Mouse (Mus musculus) erythroblast, embryonic 14.5 days (primary cell): Measurements from ENCODE around the gene Nkx1-2. TPM values are rescaled to one million over a fixed set of nuclear protein-coding genes. Genes with fewer than 3 reads are reported as not detected.

Experiments used
- H3K27me3 ChIP-seq: 2 replicates; pipeline ENCODE4 v1.6.1; 2012; ENCODE audit warnings: inconsistent platforms; ENCODE audit not compliant: control insufficient read depth
- H3K36me3 ChIP-seq: 2 replicates; pipeline ENCODE4 v1.6.1; 2012; ENCODE audit warnings: mild to moderate bottlenecking, inconsistent platforms; ENCODE audit not compliant: control insufficient read depth
- H3K4me1 ChIP-seq: 2 replicates; pipeline ENCODE4 v1.6.1; 2012; ENCODE audit warnings: inconsistent platforms; ENCODE audit not compliant: control insufficient read depth
- H3K4me3 ChIP-seq: replicated peaks from 2 replicates; pipeline ENCODE3; 2012; ENCODE audit warnings: moderate library complexity, mild to moderate bottlenecking, inconsistent platforms
- H3K9me3 ChIP-seq: 2 replicates; pipeline ENCODE4 v1.6.1; 2012; ENCODE audit warnings: low read length, inconsistent platforms, mixed read lengths; ENCODE audit not compliant: control insufficient read depth
- GATA1 ChIP-seq: IDR thresholded peaks from 2 replicates; pipeline ENCODE4 v1.6.1; 2012; ENCODE audit warnings: low read length, inconsistent platforms, mixed read lengths
- TAL1 ChIP-seq: IDR thresholded peaks from 3 replicates; pipeline ENCODE4 v1.6.1; 2012; ENCODE audit warnings: low read length, inconsistent platforms, mixed read lengths
- polyA plus RNA-seq: library from polyadenylated mRNA; stranded (reverse); fragments of >175 nt; gene quantifications from 2 replicates; pipeline ENCODE4 v1.2.3, GENCODE M21; 2012

The Nkx1-2 gene
- polyA plus RNA-seq, result not detected in 2 replicates

DNA sequence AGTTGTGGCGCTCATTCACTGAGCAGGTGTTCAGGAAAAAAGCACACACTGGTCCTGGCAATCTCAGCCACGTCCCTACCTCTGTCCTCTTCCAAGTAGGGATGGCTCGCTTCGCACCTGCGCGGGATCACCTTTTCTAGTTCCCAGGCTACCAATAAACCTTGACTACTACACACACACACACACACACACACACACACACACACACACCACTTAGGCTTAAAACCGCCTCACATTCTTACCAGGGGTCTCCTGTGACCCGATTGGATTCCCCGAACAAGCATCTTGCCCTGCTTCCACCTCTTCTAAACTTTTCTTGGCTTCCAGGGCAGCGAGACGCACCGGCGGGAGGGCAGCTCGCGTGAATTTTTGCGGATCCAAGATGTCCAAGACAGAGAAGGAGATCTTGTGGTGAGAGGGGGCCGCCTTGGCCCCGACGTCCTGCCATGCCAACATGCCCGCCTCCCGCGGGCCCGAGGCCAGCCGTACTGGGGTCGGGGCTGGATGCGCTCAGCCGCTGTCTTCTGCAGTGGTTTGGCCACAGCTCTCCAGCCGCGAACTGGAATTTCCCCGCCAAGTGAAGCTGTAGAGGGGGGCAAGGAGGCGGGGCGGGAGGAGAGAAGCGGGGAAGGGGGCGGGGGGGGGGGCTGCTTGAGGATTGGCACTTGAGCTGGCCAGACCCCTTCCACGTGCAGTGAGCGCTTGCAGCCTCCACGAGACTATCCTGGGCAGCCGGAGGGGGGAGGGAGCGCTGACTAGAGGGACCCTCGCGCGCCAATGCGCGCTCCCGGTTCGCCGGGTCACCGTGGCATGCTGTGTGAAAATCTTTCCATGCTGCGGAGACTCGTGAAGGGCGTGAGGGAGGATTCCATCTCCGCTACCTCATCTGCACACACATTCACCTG lies at the start of gene Nkx1-2:
TSS of gene Nkx1-2 (minus strand) at position 567 of the 905 bp plus-strand sequence.
- TF ChIP-seq TAL1, result no peak
- no peak for TF ChIP-seq GATA1
- Histone ChIP-seq H3K36me3 (no peaks in the 10 kb centered on the region), H3K4me1 (peaks cover 41% of the 10 kb centered on the region), H3K27me3 (peaks cover 90% of the 10 kb centered on the region), H3K9me3 (peaks cover 3% of the 10 kb centered on the region; the same call in 1 of the 2 replicates), H3K4me3 (no peak within 1 kb of the TSS)

- Histone ChIP-seq H3K27me3 (no peaks in the 10 kb centered on the region), H3K36me3 (no peaks in the 10 kb centered on the region), H3K4me3 (no peak overlapping the region), H3K9me3 (no peaks in the 10 kb centered on the region), H3K4me1 (no peaks in the 10 kb centered on the region)
- no peak for TF ChIP-seq GATA1
- no peak for TF ChIP-seq TAL1
These were observed 47.1 kb upstream of the Nkx1-2 start for GRCm38 (mm10) chr7:132646514-132646913.

DNA sequence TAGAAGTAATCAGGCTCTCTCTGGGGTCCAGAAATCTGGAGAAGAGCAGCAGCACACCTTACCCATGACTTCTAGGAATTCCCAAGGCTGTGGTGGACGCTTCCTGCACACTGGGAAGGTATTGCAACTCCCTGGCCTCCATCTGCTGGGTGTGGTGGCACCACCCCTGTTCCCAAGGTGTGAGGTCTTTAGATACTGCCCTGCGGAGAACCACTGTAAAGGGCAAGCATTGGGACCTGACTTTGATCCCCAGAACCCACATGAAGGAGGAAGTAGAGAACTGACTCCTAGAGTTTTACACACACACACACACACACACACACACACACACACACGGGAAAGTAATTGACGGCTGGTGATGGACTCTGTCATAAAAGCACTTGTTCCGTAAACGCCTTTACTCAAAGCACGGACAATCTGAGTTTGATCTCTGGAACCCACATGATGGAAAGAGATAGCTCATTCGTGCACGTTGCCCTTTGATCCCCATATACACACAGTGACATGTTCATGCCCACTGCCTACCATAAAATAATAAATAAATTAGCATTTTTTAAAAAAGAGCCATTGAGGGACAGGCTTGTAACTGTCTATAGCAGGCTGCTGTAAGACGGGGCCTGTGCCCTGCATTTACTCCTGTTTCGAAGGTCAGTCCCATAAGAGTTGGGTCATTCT lies 45.3 kb upstream of the Nkx1-2 start:
- no peaks in the 10 kb centered on the region for H3K4me1 ChIP-seq
- H3K27me3 ChIP-seq, result no peaks in the 10 kb centered on the region
- no peak overlapping the region for H3K4me3 ChIP-seq
- H3K9me3 ChIP-seq, result no peaks in the 10 kb centered on the region
- TF ChIP-seq GATA1, result no peak
- no peak for TF ChIP-seq TAL1
- H3K36me3 ChIP-seq, result no peaks in the 10 kb centered on the region

DNA sequence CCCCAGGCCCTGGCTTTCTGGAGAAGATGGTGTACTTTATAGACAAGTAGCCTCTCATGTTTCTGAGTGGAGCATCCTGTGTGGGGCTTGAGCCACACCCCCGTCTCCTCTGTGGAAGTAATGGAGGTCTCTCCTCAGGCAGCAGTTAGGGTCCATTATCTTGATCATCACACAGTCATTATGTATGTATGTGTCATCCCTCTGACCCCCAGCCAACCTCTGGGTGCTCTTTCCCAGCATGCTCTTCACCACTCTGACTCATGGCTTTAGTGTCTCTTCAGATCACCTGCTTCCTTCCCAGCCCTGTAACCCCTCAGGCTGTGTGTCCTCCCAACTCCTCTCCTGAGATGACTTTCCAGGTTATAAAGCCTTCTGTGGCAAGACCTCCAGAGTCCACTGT lies 42.2 kb upstream of the Nkx1-2 start:
- H3K4me3 ChIP-seq, result no peak overlapping the region
- no peaks in the 10 kb centered on the region for H3K27me3 ChIP-seq
- no peaks in the 10 kb centered on the region for H3K36me3 ChIP-seq
- no peaks in the 10 kb centered on the region for H3K9me3 ChIP-seq
- no peak for TF ChIP-seq TAL1
- no peaks in the 10 kb centered on the region for H3K4me1 ChIP-seq

DNA sequence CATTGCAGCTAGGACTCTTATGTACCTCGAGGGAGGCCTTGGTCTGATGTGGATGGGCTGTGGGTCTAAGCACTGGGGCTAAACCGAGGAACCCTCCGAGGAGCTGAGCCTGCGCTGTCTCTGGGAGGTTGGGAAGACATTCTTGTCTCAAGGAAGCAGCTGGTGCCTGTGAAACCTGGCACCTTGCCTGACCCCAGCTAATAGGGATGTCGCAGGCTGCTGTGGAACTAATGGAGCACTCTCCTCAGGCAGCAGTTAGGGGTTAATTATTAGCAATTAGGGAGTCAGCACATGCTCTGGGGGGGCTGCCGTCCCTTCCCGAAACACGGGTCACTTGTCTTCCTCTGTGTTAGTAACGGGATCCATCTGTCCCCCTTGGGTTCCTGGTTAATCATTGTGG lies 41.5 kb upstream of the Nkx1-2 start:
- H3K4me1 ChIP-seq, result no peaks in the 10 kb centered on the region
- no peaks in the 10 kb centered on the region for H3K9me3 ChIP-seq
- no peak for TF ChIP-seq GATA1
- H3K4me3 ChIP-seq, result no peak overlapping the region
- no peaks in the 10 kb centered on the region for H3K27me3 ChIP-seq
- H3K36me3 ChIP-seq, result no peaks in the 10 kb centered on the region

GRCm38 (mm10) chr7:132638446-132639087 lies 39.1 kb upstream of the Nkx1-2 start:
- H3K9me3 ChIP-seq, result no peaks in the 10 kb centered on the region
- H3K36me3 ChIP-seq, result no peaks in the 10 kb centered on the region
- TF ChIP-seq GATA1 (no peak), TAL1 (no peak)
- H3K27me3 ChIP-seq, result no peaks in the 10 kb centered on the region
- H3K4me1 ChIP-seq, result no peaks in the 10 kb centered on the region
- no peak overlapping the region for H3K4me3 ChIP-seq

- no peak overlapping the region for H3K4me3 ChIP-seq
- H3K4me1 ChIP-seq, result no peaks in the 10 kb centered on the region; the same call in 1 of the 2 replicates
- H3K27me3 ChIP-seq, result no peaks in the 10 kb centered on the region
- TF ChIP-seq GATA1 (no peak), TAL1 (no peak)
- H3K9me3 ChIP-seq, result no peaks in the 10 kb centered on the region
- H3K36me3 ChIP-seq, result no peaks in the 10 kb centered on the region
These were observed 37.9 kb upstream of the Nkx1-2 start for GRCm38 (mm10) chr7:132637292-132637691.

DNA sequence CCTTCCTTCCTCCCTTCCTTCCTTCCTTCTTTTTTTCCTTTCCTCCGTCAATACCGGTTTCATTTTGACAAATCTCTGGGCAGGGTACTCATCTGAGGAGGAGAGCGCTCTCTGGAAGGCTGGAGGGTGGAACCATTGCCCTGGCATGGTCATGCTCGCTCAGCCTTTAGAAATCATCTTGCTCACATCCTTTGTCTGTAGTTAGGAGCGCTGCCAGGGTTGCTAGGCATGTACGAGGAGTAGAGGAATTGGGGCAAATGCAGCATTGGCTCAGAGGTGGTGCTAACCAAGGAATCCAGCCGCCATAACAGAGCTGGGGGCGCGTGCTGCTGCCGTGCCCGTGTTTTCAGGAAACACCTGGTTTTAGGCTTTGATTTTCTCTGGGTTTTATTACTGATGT lies 31.9 kb upstream of the Nkx1-2 start:
- Histone ChIP-seq H3K36me3 (no peaks in the 10 kb centered on the region), H3K4me3 (no peak overlapping the region), H3K4me1 (no peaks in the 10 kb centered on the region; the same call in 1 of the 2 replicates), H3K27me3 (no peaks in the 10 kb centered on the region), H3K9me3 (no peaks in the 10 kb centered on the region)
- TF ChIP-seq TAL1 (no peak), GATA1 (no peak)

GRCm38 (mm10) chr7:132627448-132627847 lies 28.0 kb upstream of the Nkx1-2 start:
- H3K9me3 ChIP-seq, result no peaks in the 10 kb centered on the region
- H3K4me3 ChIP-seq, result no peak overlapping the region
- no peaks in the 10 kb centered on the region; the same call in 1 of the 2 replicates for H3K4me1 ChIP-seq
- H3K27me3 ChIP-seq, result no peaks in the 10 kb centered on the region
- H3K36me3 ChIP-seq, result no peaks in the 10 kb centered on the region
- no peak for TF ChIP-seq GATA1
- TF ChIP-seq TAL1, result no peak
